Mouse (Mus musculus) hindbrain, embryonic 10.5 days (tissue): Measurements from ENCODE around the gene Fancm. TPM values are rescaled to one million over a fixed set of nuclear protein-coding genes. Genes with fewer than 3 reads are reported as not detected.
A peak's percentile ranks its signal among the peaks of the same experiment; 100 is the strongest.

Source experiments
- DNase-seq: peaks from one replicate; pipeline ENCODE4 v3.0.0-alpha.2; 2017; ENCODE audit warnings: low spot score
- H3K27ac ChIP-seq: fragments of 300-500 bp; sonication (generic); 2 replicates; pipeline ENCODE4 v1.5.1; 2016; ENCODE audit warnings: mild to moderate bottlenecking, moderate library complexity
- H3K27me3 ChIP-seq: fragments of 300-500 bp; sonication (generic); 2 replicates; pipeline ENCODE4 v1.6.1; 2016; ENCODE audit warnings: mild to moderate bottlenecking; ENCODE audit not compliant: poor library complexity, insufficient read depth, severe bottlenecking
- H3K36me3 ChIP-seq: fragments of 300-500 bp; sonication (generic); 2 replicates; pipeline ENCODE4 v1.6.1; 2016; ENCODE audit warnings: mild to moderate bottlenecking, moderate library complexity
- H3K4me1 ChIP-seq: fragments of 300-500 bp; sonication (generic); replicated peaks from 2 replicates; pipeline ENCODE4 v1.6.1; 2016; ENCODE audit warnings: mild to moderate bottlenecking
- H3K4me3 ChIP-seq: fragments of 300-500 bp; sonication (generic); 2 replicates; pipeline ENCODE4 v1.5.1; 2016; ENCODE audit warnings: mild to moderate bottlenecking, moderate library complexity
- H3K9me3 ChIP-seq: fragments of 300-500 bp; sonication (generic); 2 replicates; pipeline ENCODE4 v1.6.1; 2016; ENCODE audit warnings: mild to moderate bottlenecking, moderate library complexity
- WGBS: fragments of 180-500 bp; shearing (Covaris S2); methylation state at CpG from one replicate; pipeline ENCODE4 v1.1.7; 2016; 5-methylcytosine and 5-hydroxymethylcytosine counted together
- polyA plus RNA-seq: library from polyadenylated mRNA; unstranded; fragments of >200 nt; fragmentation: Nextera tagmentation; extraction: Ambion mirVana; gene quantifications from 2 replicates; pipeline ENCODE4 v1.2.1, GENCODE M21; 2016

The Fancm gene
- 9.3 and 11.0 TPM in 2 replicates for polyA plus RNA-seq

- 2% methylated on average over 39 of the region's 39 CpGs for WGBS
- Histone ChIP-seq H3K4me3 (peak within 1 kb of the TSS; percentile 93), H3K27ac (peak within 1 kb of the TSS; percentile 98), H3K9me3 (no peaks in the 10 kb centered on the region), H3K4me1 (peaks cover 36% of the 10 kb centered on the region), H3K27me3 (no peaks in the 10 kb centered on the region), H3K36me3 (peaks cover 33% of the 10 kb centered on the region)
- peak; percentile 90 for DNase-seq
Observed at GRCm38 (mm10) chr12:65075085-65075732, at the start of gene Fancm. Gene Fancm (plus strand): TSS chr12:65075603.

DNA sequence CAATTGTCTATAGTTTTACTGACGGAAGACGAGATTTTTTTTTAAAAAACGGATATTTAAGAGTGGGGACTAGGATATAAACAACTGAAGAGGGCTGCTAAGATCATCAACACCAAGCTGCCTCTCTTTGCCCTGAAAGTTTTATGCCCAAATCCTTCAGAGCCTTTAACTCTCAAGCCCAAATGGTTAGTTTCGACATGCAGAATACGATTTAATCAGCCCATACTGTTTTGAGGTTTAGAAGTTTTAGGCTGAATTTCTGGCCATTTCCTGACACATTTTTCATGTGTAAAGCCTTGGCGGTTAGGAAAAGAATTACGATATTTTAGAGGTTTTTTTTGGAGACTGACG is 39.6 kb upstream of the Fancm start:
- Histone ChIP-seq H3K9me3 (no peaks in the 10 kb centered on the region), H3K27me3 (no peaks in the 10 kb centered on the region), H3K4me3 (peak overlapping the region; percentile 94), H3K27ac (peak overlapping the region; percentile 98), H3K4me1 (peaks cover 20% of the 10 kb centered on the region), H3K36me3 (peaks cover 7% of the 10 kb centered on the region; the same call in 1 of the 2 replicates)
- 49% methylated on average over 8 of the region's 8 CpGs for WGBS
- DNase-seq = no peak

DNA sequence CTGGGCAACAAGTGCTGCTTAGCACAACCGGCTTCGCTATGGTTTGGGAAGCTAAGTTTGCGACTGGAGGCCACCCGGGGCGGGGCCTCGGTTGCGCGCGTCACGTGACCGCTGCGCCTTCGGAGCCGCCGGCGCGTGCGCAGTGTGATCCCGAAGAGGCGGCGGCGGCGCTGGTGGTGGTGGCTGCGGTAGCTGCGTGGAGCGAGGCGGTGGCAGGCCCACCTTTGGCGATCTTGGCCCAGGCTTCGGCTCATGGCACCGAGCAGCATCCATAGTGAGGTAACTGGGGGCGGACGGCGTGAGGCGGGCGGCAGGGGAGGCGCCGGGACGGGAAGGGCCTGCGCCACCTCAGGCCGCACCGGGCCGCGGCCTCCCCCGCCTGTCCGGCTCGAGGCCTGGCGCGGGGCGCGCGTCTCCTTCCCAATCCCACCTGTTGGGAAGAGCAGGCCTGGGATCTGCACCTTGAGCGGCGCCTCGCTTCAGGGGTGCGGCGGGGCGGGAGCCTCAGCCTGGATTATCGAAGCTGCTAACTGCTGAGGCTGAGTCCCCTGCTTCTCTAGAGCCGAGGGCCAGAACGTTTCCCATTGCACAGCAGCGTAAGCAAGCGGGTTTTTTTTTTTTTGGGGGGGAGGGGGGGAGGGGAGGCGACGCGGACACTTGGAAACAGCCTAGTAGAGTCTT is 39.1 kb upstream of the Fancm start, which contains the start of gene Prpf39:
Gene Prpf39, plus strand, starts transcription at position 144 of the 681 bp plus-strand sequence.
- peak within 1 kb of the TSS; percentile 98 for H3K27ac ChIP-seq
- peaks cover 7% of the 10 kb centered on the region; the same call in 1 of the 2 replicates for H3K36me3 ChIP-seq
- no peaks in the 10 kb centered on the region for H3K9me3 ChIP-seq
- WGBS = under 1% methylated on average over 65 of the region's 65 CpGs
- H3K4me3 ChIP-seq = peak within 1 kb of the TSS; percentile 94
- H3K27me3 ChIP-seq = no peaks in the 10 kb centered on the region
- DNase-seq = peak; percentile 87
- peaks cover 20% of the 10 kb centered on the region for H3K4me1 ChIP-seq

DNA sequence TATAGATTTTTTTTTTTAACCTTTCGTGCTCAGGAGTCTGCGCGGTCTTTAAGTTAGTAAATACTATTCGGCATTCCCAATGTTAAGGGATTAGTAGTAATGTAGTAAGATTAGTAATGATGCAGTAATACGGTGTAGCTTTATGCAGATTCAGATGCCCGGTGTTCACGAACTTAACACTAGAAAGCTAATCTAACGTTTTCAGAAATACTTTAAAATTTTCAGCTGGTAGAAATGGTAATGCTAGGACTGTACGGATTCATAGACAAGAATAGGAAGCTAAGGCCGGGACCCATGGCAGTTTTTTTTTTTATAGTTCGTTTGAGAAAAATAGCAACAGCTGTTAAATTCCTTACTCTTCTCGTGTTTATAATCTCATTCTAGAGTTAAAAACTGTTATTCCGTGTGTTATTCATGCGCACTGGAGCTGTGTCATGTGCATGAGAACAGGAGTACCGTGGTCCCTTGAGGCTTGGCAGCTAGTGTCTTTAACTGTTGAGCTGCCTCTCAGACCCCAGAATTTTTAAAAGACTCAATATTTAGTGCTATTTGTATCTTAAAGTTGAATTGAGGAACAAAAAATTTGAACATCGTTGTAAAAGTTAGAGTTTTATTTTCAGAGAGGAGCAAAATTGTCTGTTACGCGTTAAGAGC is 38.4 kb upstream of the Fancm start:
- Histone ChIP-seq H3K4me3 (peak overlapping the region; percentile 94), H3K9me3 (no peaks in the 10 kb centered on the region), H3K4me1 (peaks cover 20% of the 10 kb centered on the region), H3K27me3 (no peaks in the 10 kb centered on the region), H3K27ac (peak overlapping the region; percentile 98), H3K36me3 (peaks cover 11% of the 10 kb centered on the region; the same call in 1 of the 2 replicates)
- no peak for DNase-seq
- WGBS = 23% methylated on average over 18 of the region's 18 CpGs

DNA sequence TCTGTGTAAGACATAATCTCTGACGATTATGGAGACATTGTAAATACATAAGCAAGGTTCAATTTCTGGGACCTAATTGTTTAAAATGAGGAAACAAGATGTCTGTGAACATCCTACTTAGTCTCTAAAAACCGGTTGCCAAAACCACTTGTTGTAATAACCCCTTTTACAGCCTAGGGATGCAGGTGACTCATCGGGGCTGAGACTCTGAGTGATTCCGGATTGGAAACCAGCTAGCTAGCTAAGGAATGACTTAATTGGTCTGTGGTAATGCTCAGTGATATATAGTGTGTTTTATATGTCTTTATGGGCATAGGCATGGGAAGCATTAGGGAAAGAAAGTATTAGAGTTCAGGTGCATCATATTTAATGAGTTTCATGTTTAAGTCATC is 37.9 kb upstream of the Fancm start:
- WGBS = 71% methylated on average over 4 of the region's 4 CpGs
- Histone ChIP-seq H3K9me3 (no peaks in the 10 kb centered on the region), H3K27me3 (no peaks in the 10 kb centered on the region), H3K4me3 (peak overlapping the region; percentile 94), H3K4me1 (peaks cover 20% of the 10 kb centered on the region), H3K36me3 (peaks cover 17% of the 10 kb centered on the region; the same call in 1 of the 2 replicates), H3K27ac (no peak overlapping the region)
- no peak for DNase-seq

DNA sequence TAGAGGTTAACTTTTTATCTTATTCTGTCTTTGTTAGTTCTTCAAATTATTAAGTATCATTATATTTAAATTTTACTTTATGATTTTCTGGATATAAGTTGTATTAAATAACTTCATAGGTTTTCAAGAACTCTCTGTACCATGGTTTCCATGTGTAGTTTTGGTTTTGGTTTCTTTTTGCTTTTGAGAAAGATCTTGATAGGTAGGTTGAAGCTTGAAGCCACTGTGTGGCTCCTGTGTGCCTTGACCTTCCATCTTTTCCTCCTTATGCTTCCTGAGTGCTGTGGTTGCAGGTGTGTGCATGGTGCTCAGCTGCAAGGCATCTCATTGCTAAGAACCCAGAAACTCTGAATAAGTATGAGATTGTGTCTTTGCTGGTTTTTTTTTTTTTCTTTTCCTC is 26.6 kb upstream of the Fancm start:
- no peaks in the 10 kb centered on the region for H3K9me3 ChIP-seq
- no peak overlapping the region for H3K27ac ChIP-seq
- H3K4me3 ChIP-seq = no peak overlapping the region
- no peak for DNase-seq
- no peaks in the 10 kb centered on the region for H3K27me3 ChIP-seq
- no peaks in the 10 kb centered on the region for H3K4me1 ChIP-seq
- H3K36me3 ChIP-seq = peaks cover 84% of the 10 kb centered on the region

DNA sequence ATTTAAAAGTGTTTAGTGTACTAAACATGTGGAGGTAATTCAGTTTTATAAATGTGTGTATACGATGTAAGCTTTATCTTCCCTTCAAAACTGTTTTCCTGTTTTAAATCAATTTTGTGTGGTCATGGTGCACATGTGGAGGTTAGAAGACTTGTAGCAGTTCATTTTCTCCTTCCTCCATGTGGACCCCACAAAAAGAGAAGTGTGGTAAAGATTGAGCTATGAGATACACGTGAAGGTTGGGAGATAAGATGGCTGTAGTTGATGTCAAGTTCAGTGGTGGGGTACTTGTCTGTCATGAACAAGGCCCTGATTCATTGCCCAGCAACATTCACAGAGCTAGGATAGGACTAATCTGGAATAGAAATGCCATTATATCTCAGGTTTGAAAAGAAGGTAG is 17.2 kb upstream of the Fancm start:
- DNase-seq = no peak
- Histone ChIP-seq H3K9me3 (no peaks in the 10 kb centered on the region), H3K36me3 (peaks cover 95% of the 10 kb centered on the region), H3K4me3 (no peak overlapping the region), H3K4me1 (no peaks in the 10 kb centered on the region), H3K27me3 (no peaks in the 10 kb centered on the region), H3K27ac (no peak overlapping the region)
- 90% methylated on average over 2 of the region's 2 CpGs for WGBS

DNA sequence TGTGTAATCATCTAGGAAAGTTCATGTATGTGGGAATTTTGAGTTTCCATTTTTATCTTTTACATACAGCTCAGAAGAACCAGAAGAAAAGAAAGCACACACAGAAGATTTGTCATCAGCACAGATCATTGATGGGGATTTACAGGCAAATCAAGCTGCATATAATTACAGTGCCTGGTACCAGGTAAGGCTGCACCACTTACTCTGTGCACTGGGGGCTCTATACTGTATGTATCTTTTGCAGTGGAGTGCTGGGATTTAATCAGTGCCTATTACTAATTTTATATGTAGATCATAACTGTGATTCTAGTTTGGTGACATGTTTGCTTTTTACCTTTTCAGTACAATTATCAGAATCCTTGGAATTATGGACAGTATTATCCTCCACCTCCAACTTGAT is 14.3 kb upstream of the Fancm start:
- Histone ChIP-seq H3K27ac (no peak overlapping the region), H3K9me3 (no peaks in the 10 kb centered on the region), H3K4me1 (no peaks in the 10 kb centered on the region), H3K27me3 (no peaks in the 10 kb centered on the region), H3K4me3 (no peak overlapping the region), H3K36me3 (peaks cover 96% of the 10 kb centered on the region)
- DNase-seq = no peak

DNA sequence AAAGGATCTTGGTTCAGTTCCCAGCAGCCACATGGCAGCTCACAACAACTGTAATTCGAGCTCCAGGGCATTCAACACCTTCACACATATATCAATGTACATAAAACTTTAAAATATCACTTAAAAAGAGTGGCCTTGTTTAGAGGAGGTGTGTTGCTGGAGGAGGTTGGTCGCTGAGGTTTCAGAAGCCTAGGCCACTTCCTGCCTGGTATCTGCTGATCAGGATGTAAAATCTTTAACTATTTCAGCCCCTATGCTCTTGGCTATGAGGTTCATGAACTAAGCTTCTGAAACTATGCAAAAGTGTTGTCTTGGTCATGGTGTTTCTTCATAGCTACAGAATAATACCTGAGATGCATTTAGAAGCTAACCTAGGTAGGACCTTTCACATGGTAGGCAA is 10.2 kb upstream of the Fancm start:
- no peak for DNase-seq
- WGBS = 77% methylated on average over 2 of the region's 2 CpGs
- Histone ChIP-seq H3K27ac (no peak overlapping the region), H3K4me1 (no peaks in the 10 kb centered on the region), H3K4me3 (no peak overlapping the region), H3K9me3 (no peaks in the 10 kb centered on the region), H3K27me3 (no peaks in the 10 kb centered on the region), H3K36me3 (peaks cover 97% of the 10 kb centered on the region)

DNA sequence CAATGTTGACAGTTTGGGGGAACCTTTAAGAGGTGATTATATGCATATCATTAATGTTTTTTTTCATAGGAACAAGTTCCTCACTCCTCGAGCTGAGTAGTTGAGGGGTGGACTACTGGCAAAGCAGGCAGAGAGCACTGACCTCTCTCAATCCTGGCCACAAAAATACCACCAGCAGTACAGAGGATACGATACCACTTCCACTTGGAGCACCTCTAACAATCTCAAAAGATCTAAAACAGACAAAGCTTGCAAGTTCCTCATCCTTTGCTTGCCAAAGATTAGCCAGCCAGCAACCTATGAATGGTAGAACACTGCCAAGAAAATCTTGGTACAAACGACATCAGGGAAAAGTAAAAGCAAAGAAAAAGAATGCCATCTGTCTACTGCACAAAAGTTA is 9.2 kb upstream of the Fancm start:
- peaks cover 94% of the 10 kb centered on the region for H3K36me3 ChIP-seq
- no peak overlapping the region for H3K27ac ChIP-seq
- WGBS = 78% methylated on average over 3 of the region's 3 CpGs
- DNase-seq = no peak
- H3K4me3 ChIP-seq = no peak overlapping the region
- no peaks in the 10 kb centered on the region for H3K27me3 ChIP-seq
- no peaks in the 10 kb centered on the region for H3K4me1 ChIP-seq
- H3K9me3 ChIP-seq = no peaks in the 10 kb centered on the region

- WGBS = 89% methylated on average over 4 of the region's 4 CpGs
- peaks cover 10% of the 10 kb centered on the region; the same call in 1 of the 2 replicates for H3K4me1 ChIP-seq
- no peak for DNase-seq
- H3K36me3 ChIP-seq = peaks cover 80% of the 10 kb centered on the region
- H3K27ac ChIP-seq = no peak overlapping the region
- no peak overlapping the region for H3K4me3 ChIP-seq
- H3K27me3 ChIP-seq = no peaks in the 10 kb centered on the region
- no peaks in the 10 kb centered on the region for H3K9me3 ChIP-seq
Observed at GRCm38 (mm10) chr12:65068409-65068808, 7.0 kb upstream of the Fancm start.

- Histone ChIP-seq H3K27ac (peak overlapping the region; percentile 98), H3K27me3 (no peaks in the 10 kb centered on the region), H3K4me3 (peak overlapping the region; percentile 93), H3K4me1 (peaks cover 35% of the 10 kb centered on the region), H3K36me3 (peaks cover 39% of the 10 kb centered on the region), H3K9me3 (no peaks in the 10 kb centered on the region)
- DNase-seq = peak; percentile 5
- 7% methylated on average over 21 of the region's 21 CpGs for WGBS
Observed at GRCm38 (mm10) chr12:65072911-65073610, 2.3 kb upstream of the Fancm start.
